Mouse (Mus musculus) G1E (cell line): Measurements from ENCODE around the gene Pde4dip. TPM values are rescaled to one million over a fixed set of nuclear protein-coding genes. Genes with fewer than 3 reads are reported as not detected.

Experiments
- ATAC-seq: 2 replicates; pipeline ENCODE4 v1.8.0; 2016; ENCODE audit warnings: mild to moderate bottlenecking; ENCODE audit not compliant: insufficient number of reproducible peaks, poor library complexity, low FRiP score, severe bottlenecking; ENCODE audit errors: extremely low read depth
- DNase-seq: peaks from one replicate; pipeline ENCODE4 v3.0.0; 2012; ENCODE audit warnings: low spot score
- H3K27me3 ChIP-seq: 2 replicates; pipeline ENCODE4 v1.6.1; 2012; ENCODE audit warnings: mild to moderate bottlenecking, low read length, inconsistent platforms; ENCODE audit not compliant: insufficient read depth
- H3K36me3 ChIP-seq: replicated peaks from 2 replicates; pipeline ENCODE3; 2012; ENCODE audit warnings: mild to moderate bottlenecking, inconsistent platforms
- H3K4me1 ChIP-seq: 2 replicates; pipeline ENCODE4 v1.6.1; 2012; ENCODE audit warnings: low read depth, low read length, inconsistent platforms, mixed read lengths; ENCODE audit not compliant: insufficient read depth
- H3K4me3 ChIP-seq: 2 replicates; pipeline ENCODE4 v1.5.1; 2012; ENCODE audit warnings: low read depth, mild to moderate bottlenecking, inconsistent platforms, low read length, moderate library complexity, mixed read lengths
- H3K9me3 ChIP-seq: replicated peaks from 2 replicates; pipeline ENCODE4 v1.6.1; 2012; ENCODE audit warnings: inconsistent platforms
- CTCF ChIP-seq: IDR thresholded peaks from 2 replicates; pipeline ENCODE4 v1.5.1; 2012; ENCODE audit warnings: low read depth, low read length, inconsistent platforms, mixed read lengths
- GATA1 ChIP-seq: IDR thresholded peaks from 2 replicates; pipeline ENCODE4 v1.6.1; 2012; ENCODE audit warnings: borderline replicate concordance, low read length, inconsistent platforms, mixed read lengths
- GATA2 ChIP-seq: IDR thresholded peaks from 2 replicates; pipeline ENCODE4 v1.6.1; 2012; ENCODE audit warnings: low read depth, low read length, inconsistent platforms, borderline replicate concordance
- POLR2AphosphoS5 ChIP-seq: IDR thresholded peaks from 2 replicates; pipeline ENCODE4 v1.6.1; 2012; ENCODE audit warnings: low read depth, low read length, inconsistent platforms; ENCODE audit not compliant: insufficient replicate concordance
- TAL1 ChIP-seq: conservative IDR thresholded peaks from 2 replicates; pipeline ENCODE4 v1.6.1; 2012; ENCODE audit warnings: low read depth, low read length, inconsistent platforms, mixed read lengths
- polyA plus RNA-seq: library from polyadenylated mRNA; stranded (reverse); fragments of >175 nt; gene quantifications from 2 replicates; pipeline ENCODE4 v1.2.3, GENCODE M21; 2012
- total RNA-seq, 2 experiments: library from RNA; stranded (forward) in 1 of 2; stranded (reverse) in 1 of 2; fragments of 200-1000 nt in 1 of 2; fragments of >200 nt in 1 of 2; fragmentation: Nextera tagmentation in 1 of 2; gene quantifications; 2 replicates each; pipeline ENCODE4 v1.2.3; 2014 to 2017

Pde4dip gene
- total and polyA plus RNA-seq, 3 experiments: 0.47 to 4.8 (median 2.7) TPM

GRCm38 (mm10) chr3:97834625-97835024, 53.9 kb downstream of the Pde4dip start:
- Histone ChIP-seq H3K4me3 (no peak overlapping the region), H3K27me3 (peaks cover 2% of the 10 kb centered on the region; the same call in 1 of the 2 replicates), H3K9me3 (no peaks in the 10 kb centered on the region), H3K4me1 (no peaks in the 10 kb centered on the region), H3K36me3 (no peaks in the 10 kb centered on the region)
- no peak for ATAC-seq
- no peak for DNase-seq
- TF ChIP-seq TAL1 (no peak), GATA2 (no peak), CTCF (no peak), POLR2AphosphoS5 (no peak)

- Histone ChIP-seq H3K27me3 (peaks cover 2% of the 10 kb centered on the region; the same call in 1 of the 2 replicates), H3K36me3 (no peaks in the 10 kb centered on the region), H3K4me3 (no peak overlapping the region), H3K9me3 (no peaks in the 10 kb centered on the region), H3K4me1 (no peaks in the 10 kb centered on the region)
- ATAC-seq (no peak; the same call in 1 of the 2 replicates), DNase-seq (no peak)
- TF ChIP-seq CTCF (no peak), GATA1 (no peak), POLR2AphosphoS5 (no peak), GATA2 (no peak), TAL1 (no peak)
These were observed 56.8 kb downstream of the Pde4dip start for GRCm38 (mm10) chr3:97831564-97832320.

DNA sequence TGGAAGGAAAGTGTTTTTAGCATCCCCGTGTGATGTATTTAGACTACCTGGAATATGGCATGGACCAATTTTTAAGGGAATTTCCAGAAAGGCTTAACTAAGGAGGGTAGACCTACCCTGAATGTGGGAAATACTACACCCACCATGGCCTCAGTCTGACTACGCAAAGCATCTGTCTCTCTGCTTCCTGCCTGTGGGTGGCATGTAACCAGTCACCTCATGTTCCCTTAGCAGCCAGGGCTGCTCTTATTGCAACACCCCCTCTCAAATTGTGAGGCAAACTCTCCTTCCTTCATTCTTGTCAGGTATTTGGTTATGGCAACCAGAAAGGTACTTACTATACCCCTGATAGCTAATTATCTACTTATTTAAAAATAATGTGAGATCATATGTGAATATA, 57.9 kb downstream of the Pde4dip start:
- Histone ChIP-seq H3K36me3 (no peaks in the 10 kb centered on the region), H3K9me3 (no peaks in the 10 kb centered on the region), H3K27me3 (peaks cover 2% of the 10 kb centered on the region; the same call in 1 of the 2 replicates), H3K4me1 (no peaks in the 10 kb centered on the region), H3K4me3 (no peak overlapping the region)
- TF ChIP-seq GATA1 (no peak), GATA2 (no peak), CTCF (no peak), TAL1 (no peak), POLR2AphosphoS5 (no peak)
- DNase-seq: no peak
- ATAC-seq: no peak

GRCm38 (mm10) chr3:97830122-97830521, 58.4 kb downstream of the Pde4dip start:
- no peak for DNase-seq
- TF ChIP-seq CTCF (no peak), TAL1 (no peak), GATA1 (no peak), GATA2 (no peak), POLR2AphosphoS5 (no peak)
- no peak for ATAC-seq
- Histone ChIP-seq H3K27me3 (peaks cover 2% of the 10 kb centered on the region; the same call in 1 of the 2 replicates), H3K4me1 (no peaks in the 10 kb centered on the region), H3K36me3 (no peaks in the 10 kb centered on the region), H3K4me3 (no peak overlapping the region), H3K9me3 (no peaks in the 10 kb centered on the region)

GRCm38 (mm10) chr3:97828286-97828685, 60.2 kb downstream of the Pde4dip start:
- H3K4me1 ChIP-seq: no peaks in the 10 kb centered on the region
- no peaks in the 10 kb centered on the region for H3K9me3 ChIP-seq
- no peak for DNase-seq
- peaks cover 2% of the 10 kb centered on the region; the same call in 1 of the 2 replicates for H3K27me3 ChIP-seq
- ATAC-seq: no peak
- TF ChIP-seq CTCF (no peak), GATA2 (no peak), TAL1 (no peak), GATA1 (no peak), POLR2AphosphoS5 (no peak)
- H3K4me3 ChIP-seq: no peak overlapping the region
- no peaks in the 10 kb centered on the region for H3K36me3 ChIP-seq

- no peak overlapping the region for H3K4me3 ChIP-seq
- DNase-seq (no peak), ATAC-seq (no peak)
- TF ChIP-seq GATA2: no peak
- no peak for TF ChIP-seq POLR2AphosphoS5
- TF ChIP-seq TAL1: no peak
- TF ChIP-seq GATA1: no peak
- TF ChIP-seq CTCF: no peak
- H3K27me3 ChIP-seq: no peaks in the 10 kb centered on the region
- no peaks in the 10 kb centered on the region for H3K4me1 ChIP-seq
- no peaks in the 10 kb centered on the region for H3K36me3 ChIP-seq
- no peaks in the 10 kb centered on the region for H3K9me3 ChIP-seq
These were observed 63.3 kb downstream of the Pde4dip start for GRCm38 (mm10) chr3:97825246-97825645.
